Mouse (Mus musculus) gastrocnemius, postnatal 10 days (tissue): Measurements from ENCODE around the gene Grk2. TPM values are rescaled to one million over a fixed set of nuclear protein-coding genes. Genes with fewer than 3 reads are reported as not detected.
"Not testable (repeated sequence)": the region's sequence is repeated elsewhere in the genome, so short reads cannot be mapped to it uniquely, and the experiment has no call there.

Experiments
- DNase-seq: peaks from one replicate; pipeline ENCODE4 v3.0.0; 2021; ENCODE audit warnings: mixed read lengths
- microRNA-seq, 2 experiments: library from miRNA; unstranded; fragments of <30 nt; microRNA quantifications; one replicate each; pipeline ENCODE4 v1.2.0; 2021
- total RNA-seq, 2 experiments: library from RNA; stranded (reverse); gene quantifications; 2 replicates each; pipeline ENCODE4 v1.2.3; 2021

Grk2 gene
- total RNA-seq, 2 experiments from 2014 or later: 28.1 to 41.2 TPM

DNA sequence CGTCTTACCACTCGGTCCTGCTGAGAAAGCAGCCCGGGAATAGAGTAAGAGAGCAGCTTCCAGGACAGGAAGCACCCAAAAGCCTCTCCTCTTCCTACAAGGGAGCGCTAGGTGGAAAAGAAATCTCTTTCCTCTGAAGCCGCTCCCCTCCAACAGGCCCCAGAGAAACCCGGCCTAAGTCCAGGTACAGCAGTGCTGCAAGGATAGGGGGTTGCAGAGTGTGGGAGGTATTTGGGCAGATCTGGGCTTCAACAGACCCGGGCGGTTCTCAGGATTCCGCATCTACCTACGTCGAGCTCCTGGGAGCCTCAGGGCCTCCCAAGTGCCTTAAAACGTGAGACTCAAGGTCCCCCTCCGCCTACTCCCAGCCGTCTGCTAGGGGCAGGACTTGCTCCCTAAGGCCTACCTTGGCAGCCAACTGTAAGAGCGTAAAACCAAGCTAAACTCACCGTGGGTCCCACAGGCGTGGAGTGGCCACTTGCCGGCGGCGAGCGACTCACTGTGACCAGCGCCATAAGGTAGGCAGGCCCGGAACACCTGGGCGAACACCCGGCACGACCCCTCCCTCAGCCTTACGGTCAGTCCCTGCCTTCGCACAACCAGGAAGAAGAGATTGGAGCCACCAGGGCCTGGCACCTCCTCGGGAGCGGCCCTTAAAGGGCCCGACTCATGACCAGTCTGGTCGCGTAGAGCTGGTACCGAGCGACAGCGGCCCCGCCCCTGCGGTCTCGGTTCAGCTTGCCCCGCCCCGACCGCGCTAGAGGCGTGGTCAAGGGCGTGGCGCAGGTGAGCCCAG is 37.3 kb downstream of the Grk2 start, which contains the start of gene Ssh3:
Ssh3 (minus strand) TSS at position 615 of the 796 bp plus-strand sequence.
- DNase-seq: peak; percentile 43

- DNase-seq: no peak
Observed at GRCm38 (mm10) chr19:4265956-4266355, 40.1 kb downstream of the Grk2 start.

DNA sequence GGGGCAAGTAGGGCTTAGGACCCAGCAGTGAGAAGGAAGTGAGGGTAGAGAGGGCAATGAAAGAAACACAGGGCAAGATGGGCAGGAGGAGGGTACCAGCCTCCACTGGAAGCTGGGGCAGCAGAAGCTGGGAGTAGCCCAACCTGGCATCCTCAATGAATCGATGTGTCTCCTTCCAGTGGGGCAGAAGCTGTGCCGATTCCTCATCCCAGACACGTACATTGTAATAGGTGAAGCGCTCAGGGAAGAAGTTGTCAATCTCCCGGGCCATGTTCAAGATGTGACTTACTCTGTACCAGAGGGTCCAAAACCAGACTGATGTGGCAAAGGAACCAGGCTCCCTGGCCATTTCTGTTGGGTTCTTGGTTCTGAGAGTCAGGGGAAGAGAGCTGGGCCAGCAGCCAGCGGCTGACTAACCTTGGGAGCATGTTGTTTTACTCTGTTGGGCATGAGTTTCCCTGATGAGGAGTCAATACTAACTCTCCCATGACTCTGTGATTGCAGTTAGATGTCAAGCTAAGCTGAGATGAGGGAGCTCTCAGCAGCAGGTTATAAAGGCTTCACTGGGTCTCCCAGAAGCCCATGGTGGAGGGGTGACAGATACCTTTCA is 41.7 kb downstream of the Grk2 start:
- no peak for DNase-seq

DNA sequence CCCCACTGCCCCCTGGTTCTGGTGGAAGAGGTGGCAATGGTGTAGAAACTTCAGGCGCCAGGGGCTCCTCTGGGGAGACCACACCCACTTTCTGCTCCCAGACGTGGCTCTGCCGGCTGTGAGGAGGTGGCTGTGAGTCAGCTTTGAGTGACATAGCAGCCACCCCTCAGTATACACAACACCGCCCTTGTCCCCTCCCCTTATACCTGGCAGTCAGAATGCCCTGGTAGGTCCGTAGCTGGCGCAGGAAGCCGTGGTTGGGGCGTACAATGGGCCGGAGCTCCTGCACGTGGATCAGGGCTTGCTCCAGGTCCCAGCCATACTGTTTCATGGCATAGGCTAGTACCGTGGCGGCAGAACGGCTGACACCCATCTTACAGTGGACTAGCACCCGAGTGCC is 42.3 kb downstream of the Grk2 start:
- DNase-seq: no peak

- no peak for DNase-seq
Observed at GRCm38 (mm10) chr19:4262756-4263155, 43.3 kb downstream of the Grk2 start.

GRCm38 (mm10) chr19:4261038-4261698 is 44.9 kb downstream of the Grk2 start:
- DNase-seq: no peak

DNA sequence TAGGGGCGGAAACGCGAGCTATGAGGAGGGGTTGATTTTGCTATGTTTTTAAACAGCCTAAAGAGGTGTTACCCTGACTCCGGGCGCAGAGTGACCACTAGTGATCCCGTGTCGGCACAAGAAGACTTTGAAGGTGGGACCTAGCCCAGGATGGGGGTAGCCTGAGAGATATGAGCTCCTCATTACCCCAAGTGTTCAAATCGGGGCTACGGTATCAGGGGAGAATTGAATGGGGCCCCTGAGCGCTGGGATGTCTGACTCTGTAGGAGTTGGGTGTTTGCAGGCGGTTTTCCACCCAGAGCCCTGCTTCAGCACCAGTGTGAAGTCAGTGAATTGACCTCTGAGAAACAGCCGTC is 48.1 kb downstream of the Grk2 start:
- DNase-seq: no peak

DNA sequence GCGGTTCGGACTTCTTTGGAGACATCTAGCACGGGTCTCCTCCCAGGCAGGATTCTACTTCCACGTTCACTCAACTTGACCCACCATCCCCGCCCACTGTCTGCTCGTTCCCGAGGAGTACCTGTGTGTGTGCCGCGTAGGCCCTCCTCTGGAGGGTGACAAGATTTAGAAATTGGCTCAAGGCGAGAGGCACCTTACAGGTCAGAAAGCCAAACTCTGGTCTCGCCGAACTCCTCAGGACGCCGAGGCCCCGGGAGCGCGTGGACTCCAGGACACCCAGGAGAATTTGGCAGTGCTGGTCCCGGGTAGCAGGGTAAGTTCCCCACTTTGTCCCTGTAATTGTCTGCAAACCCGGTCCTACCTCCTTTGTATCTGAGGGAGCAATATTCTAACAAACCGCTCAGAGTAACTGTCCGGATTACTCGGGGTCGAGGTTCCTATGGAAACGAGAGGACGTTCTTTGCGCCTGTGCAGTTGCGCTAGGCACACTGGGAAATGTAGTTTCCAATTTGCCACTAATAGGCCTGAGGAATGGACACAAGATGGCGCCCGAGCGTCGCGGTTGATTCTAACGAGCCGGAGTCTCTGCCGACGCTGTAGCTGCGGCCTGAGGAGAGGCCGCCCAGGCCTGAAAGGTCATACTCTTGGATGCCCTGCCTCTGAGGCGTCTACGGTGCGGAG is 48.7 kb downstream of the Grk2 start:
- DNase-seq: peak; percentile 93

DNA sequence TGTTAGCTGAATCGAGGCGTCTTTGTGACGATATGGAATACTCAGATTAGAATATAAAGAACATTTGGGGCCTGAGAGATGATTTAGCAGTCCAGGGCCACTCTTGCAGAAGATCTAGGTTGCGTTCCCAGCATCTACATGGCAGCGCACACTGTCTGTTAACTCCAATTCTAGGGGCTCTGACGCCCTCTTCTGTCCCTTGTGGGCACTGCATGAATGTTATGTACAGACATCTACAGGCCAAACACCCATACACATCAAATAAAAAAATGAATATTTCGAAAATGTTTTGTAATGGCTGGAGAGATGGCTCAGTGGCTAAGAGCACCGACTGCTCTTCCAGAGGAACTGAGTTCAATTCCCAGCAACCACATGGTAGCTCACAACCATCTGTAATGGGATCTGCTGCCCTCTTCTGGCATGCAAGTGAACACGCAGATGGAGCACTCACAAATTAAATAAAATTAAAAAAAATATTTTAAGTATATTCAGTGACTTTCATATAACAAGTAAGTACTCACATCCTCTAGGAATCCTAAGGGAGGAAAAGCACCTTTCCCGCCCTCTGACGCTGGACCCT is 50.3 kb downstream of the Grk2 start:
- DNase-seq: no peak

- no peak for DNase-seq
Observed at GRCm38 (mm10) chr19:4254230-4254629, 51.8 kb downstream of the Grk2 start.

DNA sequence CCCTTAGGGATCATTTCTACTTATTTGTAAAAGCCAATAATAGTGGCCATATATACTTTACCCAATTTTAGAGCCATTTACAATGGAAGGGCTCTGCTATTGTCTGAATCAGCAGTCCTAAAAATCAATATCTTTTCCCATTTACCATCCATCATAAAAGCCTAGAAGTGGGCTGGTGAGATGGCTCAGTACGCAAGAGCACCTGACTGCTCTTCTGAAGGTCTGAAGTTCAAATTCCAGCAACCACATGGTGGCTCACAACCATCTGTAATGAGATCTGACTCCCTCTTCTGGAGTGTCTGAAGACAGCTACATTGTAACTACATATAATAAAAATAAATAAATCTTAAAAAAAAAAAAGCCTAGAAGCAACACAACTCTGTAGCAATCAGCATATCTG is 57.3 kb downstream of the Grk2 start:
- DNase-seq: not testable (repeated sequence)

DNA sequence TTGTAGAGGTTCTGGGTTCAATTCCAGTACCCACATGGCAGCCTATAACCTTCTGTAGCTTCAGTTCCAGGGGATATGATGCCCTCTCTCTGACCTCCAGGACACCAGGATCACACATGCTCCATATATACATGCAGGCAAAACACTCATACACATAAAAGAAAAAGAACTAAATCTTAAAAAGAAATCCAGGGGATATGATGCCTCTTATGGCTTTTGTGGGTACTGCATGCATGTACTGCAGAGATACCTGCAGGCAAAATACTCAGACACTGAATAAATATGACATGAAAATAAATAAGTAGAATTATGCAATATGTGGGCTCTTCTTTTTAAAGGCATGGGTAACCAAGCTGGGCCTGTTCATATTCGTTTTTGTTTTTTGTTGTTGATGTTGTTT is 59.0 kb downstream of the Grk2 start:
- DNase-seq: no peak

- DNase-seq: no peak
Observed at GRCm38 (mm10) chr19:4244775-4245174, 61.2 kb downstream of the Grk2 start.

DNA sequence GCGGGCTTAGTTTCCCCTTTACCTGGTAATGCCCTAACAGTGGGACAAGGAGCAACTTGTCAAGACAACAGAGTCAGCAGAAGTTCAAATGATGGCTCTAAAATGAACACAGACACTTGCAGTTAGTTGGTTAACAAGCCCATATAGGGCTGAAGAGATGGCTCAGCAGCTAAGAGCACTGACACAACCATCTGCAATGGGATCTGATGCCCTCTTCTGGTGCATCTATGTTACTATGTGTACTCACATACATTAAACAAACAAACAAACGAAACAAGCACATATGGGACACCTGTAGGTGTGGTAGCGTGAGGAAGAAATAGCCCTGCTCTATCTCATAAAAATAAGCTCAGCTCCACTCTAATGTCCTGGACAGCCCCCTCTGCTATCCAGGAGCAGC is 63.6 kb downstream of the Grk2 start:
- DNase-seq: no peak

GRCm38 (mm10) chr19:4240247-4240668 is 65.8 kb downstream of the Grk2 start:
- DNase-seq: no peak

Small RNA genes lying within 50 kb of the gene (microRNA-seq; reads per million reads assigned to microRNA genes)
- gene Mir6985: 0 to 0.25 reads per million in 2 experiments

Other genes with a start within 250 kb of the Grk2 start
- under 1 TPM in 1 of 2 experiments, not detected in 1; 0.79 TPM for gene Gstp3, start 246.7 kb downstream of the Grk2 start, total RNA-seq
- gene Cabp2, start 224.6 kb downstream of the Grk2 start, total RNA-seq: not detected
- 10 to 100 TPM; 18.1 to 18.2 TPM for gene Cdk2ap2, start 209.0 kb downstream of the Grk2 start, total RNA-seq
- gene Pitpnm1, start 206.2 kb downstream of the Grk2 start, total RNA-seq: 1 to 10 TPM; 4.2 to 5.5 TPM
- 10 to 100 TPM; 46.5 to 47.1 TPM for gene Aip, start 180.4 kb downstream of the Grk2 start, total RNA-seq
- gene Gpr152, start 166.4 kb downstream of the Grk2 start, total RNA-seq: not detected
- gene Cabp4, start 162.2 kb downstream of the Grk2 start, total RNA-seq: not detected
- 10 to 100 TPM; 41.1 to 48.6 TPM for gene Coro1b, start 157.6 kb downstream of the Grk2 start, total RNA-seq
- 1 to 10 TPM in 1 of 2 experiments, under 1 TPM in 1; 0.49 to 2.0 TPM for gene Ptprcap, start 152.6 kb downstream of the Grk2 start, total RNA-seq
- gene Rps6kb2, start 142.9 kb downstream of the Grk2 start, total RNA-seq: 10 to 100 TPM; 25.3 to 30.9 TPM
- gene Carns1, start 130.7 kb downstream of the Grk2 start, total RNA-seq: 10 to 100 TPM; 33.1 to 47.1 TPM
- 1 to 10 TPM; 3.2 to 3.8 TPM for gene Tbc1d10c, start 114.9 kb downstream of the Grk2 start, total RNA-seq
- gene Ppp1ca, start 114.2 kb downstream of the Grk2 start, total RNA-seq: 100 to 1,000 TPM; 339 to 348 TPM
- 1 to 10 TPM; 4.1 to 6.0 TPM for gene Rad9a, start 104.6 kb downstream of the Grk2 start, total RNA-seq
- 1 to 10 TPM in 1 of 2 experiments, under 1 TPM in 1; 0.47 to 2.2 TPM for gene Clcf1, start 92.0 kb downstream of the Grk2 start, total RNA-seq
- gene AC109138.7, start 91.9 kb downstream of the Grk2 start, total RNA-seq: not detected
- gene Pold4, start 74.3 kb downstream of the Grk2 start, total RNA-seq: 10 to 100 TPM; 26.1 to 31.9 TPM
- gene Ssh3, start 37.0 kb downstream of the Grk2 start, total RNA-seq: 1 to 10 TPM; 4.9 to 6.3 TPM
- 1 to 10 TPM; 1.2 to 1.3 TPM for gene Ankrd13d, start 23.1 kb downstream of the Grk2 start, total RNA-seq
- gene Kdm2a, start 92.1 kb upstream of the Grk2 start, total RNA-seq: 10 to 100 TPM; 37.8 to 51.9 TPM
- 1 to 10 TPM; 1.4 to 3.5 TPM for gene Rhod, start 133.2 kb upstream of the Grk2 start, total RNA-seq
- 1 to 10 TPM; 1.2 to 1.7 TPM for gene Syt12, start 171.2 kb upstream of the Grk2 start, total RNA-seq
- not detected for gene 2010003K11Rik, start 192.4 kb upstream of the Grk2 start, total RNA-seq
- gene Pcx, start 204.2 kb upstream of the Grk2 start, total RNA-seq: 10 to 100 TPM; 12.7 to 18.1 TPM